Mouse (Mus musculus) hindbrain, embryonic 11.5 days (tissue): ENCODE results near the gene Inpp4a. TPM values are rescaled to one million over a fixed set of nuclear protein-coding genes. Genes with fewer than 3 reads are reported as not detected.

ENCODE experiments used
- ATAC-seq: fragments of 200-750 bp; cut with Nextera tagmentation; 2 replicates; pipeline ENCODE4 v1.8.0; 2017; ENCODE audit warnings: mild to moderate bottlenecking, moderate TSS enrichment, moderate library complexity; ENCODE audit not compliant: low FRiP score
- DNase-seq: peaks from one replicate; pipeline ENCODE4 v3.0.0-alpha.2; 2015; ENCODE audit warnings: low spot score
- H3K27ac ChIP-seq: fragments of 300-500 bp; sonication (generic); 2 replicates; pipeline ENCODE4 v1.5.1; 2014; ENCODE audit warnings: mild to moderate bottlenecking, low read depth, low read length
- H3K27me3 ChIP-seq: fragments of 300-500 bp; sonication (generic); 2 replicates; pipeline ENCODE4 v1.6.1; 2014; ENCODE audit warnings: mild to moderate bottlenecking, low read length, moderate library complexity, mixed read lengths; ENCODE audit not compliant: control insufficient read depth, insufficient read depth
- H3K36me3 ChIP-seq: fragments of 300-500 bp; sonication (generic); 2 replicates; pipeline ENCODE4 v1.6.1; 2014; ENCODE audit warnings: mild to moderate bottlenecking, low read length, moderate library complexity, mixed read lengths; ENCODE audit not compliant: control insufficient read depth, insufficient read depth
- H3K4me1 ChIP-seq: fragments of 300-500 bp; sonication (generic); replicated peaks from 2 replicates; pipeline ENCODE4 v1.6.1; 2014; ENCODE audit warnings: low read length, mixed read lengths; ENCODE audit not compliant: control insufficient read depth, insufficient read depth
- H3K4me2 ChIP-seq: fragments of 300-500 bp; sonication (generic); replicated peaks from 2 replicates; pipeline ENCODE4 v1.6.1; 2014; ENCODE audit warnings: mild to moderate bottlenecking, low read depth, low read length
- H3K4me3 ChIP-seq: fragments of 300-500 bp; sonication (generic); 2 replicates; pipeline ENCODE4 v1.5.1; 2014; ENCODE audit warnings: low read depth, low read length
- H3K9ac ChIP-seq: fragments of 300-500 bp; sonication (generic); 2 replicates; pipeline ENCODE4 v1.6.1; 2014; ENCODE audit warnings: low read depth, low read length
- H3K9me3 ChIP-seq: fragments of 300-500 bp; sonication (generic); 2 replicates; pipeline ENCODE4 v1.6.1; 2016; ENCODE audit warnings: low read length; ENCODE audit not compliant: control insufficient read depth
- WGBS: fragments of 180-500 bp; shearing (Covaris S2); extraction: QIAGEN DNeasy Blood & Tissue Kit; methylation state at CpG from one replicate; pipeline ENCODE4 v1.1.7; 2014; 5-methylcytosine and 5-hydroxymethylcytosine counted together
- polyA plus RNA-seq: library from polyadenylated mRNA; unstranded; fragments of >200 nt; fragmentation: Nextera tagmentation; extraction: Ambion mirVana; gene quantifications from 2 replicates; pipeline ENCODE4 v1.2.1, GENCODE M21; 2014

The Inpp4a gene
- polyA plus RNA-seq, 1 experiment from 2014 or later: 27.2 TPM

DNA sequence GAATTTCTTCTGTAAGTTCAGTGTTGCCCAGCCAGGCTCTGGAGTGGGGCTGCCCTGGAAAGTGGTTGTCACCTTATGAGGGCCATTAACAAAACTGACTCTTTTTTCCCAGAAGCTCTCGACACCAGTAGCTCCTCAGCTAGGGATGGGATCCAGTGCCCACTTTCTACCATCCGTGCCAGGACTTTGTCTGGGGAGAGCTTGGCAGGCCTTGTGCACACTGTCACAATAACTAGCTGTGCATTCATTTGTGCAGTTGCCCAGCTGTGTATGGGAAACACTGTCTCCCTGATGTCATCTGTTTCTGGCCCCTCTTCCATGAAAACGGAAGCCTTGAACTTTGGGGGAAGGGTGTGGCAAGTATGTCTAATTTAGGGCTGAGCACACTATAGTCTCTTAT lies 33.1 kb downstream of the Inpp4a start:
- Histone ChIP-seq H3K4me1 (no peaks in the 10 kb centered on the region), H3K9me3 (no peaks in the 10 kb centered on the region), H3K36me3 (no peaks in the 10 kb centered on the region), H3K27me3 (no peaks in the 10 kb centered on the region), H3K4me2 (no peak overlapping the region), H3K4me3 (no peak overlapping the region), H3K27ac (no peak overlapping the region), H3K9ac (no peak overlapping the region)
- ATAC-seq: no peak
- DNase-seq: no peak
- WGBS: 83% methylated on average over 3 of the region's 3 CpGs

- no peak overlapping the region for H3K9ac ChIP-seq
- no peak overlapping the region for H3K4me3 ChIP-seq
- H3K9me3 ChIP-seq: no peaks in the 10 kb centered on the region
- H3K27ac ChIP-seq: no peak overlapping the region
- H3K27me3 ChIP-seq: no peaks in the 10 kb centered on the region
- H3K36me3 ChIP-seq: no peaks in the 10 kb centered on the region
- no peak for DNase-seq
- 85% methylated on average over 4 of the region's 4 CpGs for WGBS
- no peak for ATAC-seq
- H3K4me1 ChIP-seq: no peaks in the 10 kb centered on the region
- H3K4me2 ChIP-seq: no peak overlapping the region
Observed at GRCm38 (mm10) chr1:37333741-37334440, 34.2 kb downstream of the Inpp4a start.

GRCm38 (mm10) chr1:37336022-37336421 lies 36.4 kb downstream of the Inpp4a start:
- WGBS: 66% methylated on average over 2 of the region's 2 CpGs
- H3K9me3 ChIP-seq: no peaks in the 10 kb centered on the region

GRCm38 (mm10) chr1:37336794-37337193 lies 37.1 kb downstream of the Inpp4a start:
- H3K9ac ChIP-seq: no peak overlapping the region
- no peaks in the 10 kb centered on the region for H3K27me3 ChIP-seq
- no peak overlapping the region for H3K4me3 ChIP-seq
- H3K4me2 ChIP-seq: no peak overlapping the region
- no peak for DNase-seq
- WGBS: 55% methylated on average over 2 of the region's 2 CpGs
- H3K9me3 ChIP-seq: no peaks in the 10 kb centered on the region
- no peak overlapping the region for H3K27ac ChIP-seq
- H3K36me3 ChIP-seq: no peaks in the 10 kb centered on the region
- no peaks in the 10 kb centered on the region for H3K4me1 ChIP-seq
- ATAC-seq: no peak

More at GRCm38 (mm10) chr1:37336022-37336421, 36.4 kb downstream of the Inpp4a start:
- no peak for DNase-seq
- Histone ChIP-seq H3K27me3 (no peaks in the 10 kb centered on the region), H3K27ac (no peak overlapping the region), H3K9ac (no peak overlapping the region), H3K36me3 (no peaks in the 10 kb centered on the region), H3K4me1 (no peaks in the 10 kb centered on the region), H3K4me3 (no peak overlapping the region), H3K4me2 (no peak overlapping the region)
- ATAC-seq: no peak

- 80% methylated on average over 9 of the region's 9 CpGs for WGBS
- no peak overlapping the region for H3K27ac ChIP-seq
- H3K9me3 ChIP-seq: no peaks in the 10 kb centered on the region
- no peaks in the 10 kb centered on the region for H3K4me1 ChIP-seq
- no peaks in the 10 kb centered on the region for H3K27me3 ChIP-seq
- no peak for ATAC-seq
- DNase-seq: no peak
- H3K36me3 ChIP-seq: no peaks in the 10 kb centered on the region
- H3K4me3 ChIP-seq: no peak overlapping the region
- no peak overlapping the region for H3K9ac ChIP-seq
- H3K4me2 ChIP-seq: no peak overlapping the region
Observed at GRCm38 (mm10) chr1:37337273-37337672, 37.6 kb downstream of the Inpp4a start.

DNA sequence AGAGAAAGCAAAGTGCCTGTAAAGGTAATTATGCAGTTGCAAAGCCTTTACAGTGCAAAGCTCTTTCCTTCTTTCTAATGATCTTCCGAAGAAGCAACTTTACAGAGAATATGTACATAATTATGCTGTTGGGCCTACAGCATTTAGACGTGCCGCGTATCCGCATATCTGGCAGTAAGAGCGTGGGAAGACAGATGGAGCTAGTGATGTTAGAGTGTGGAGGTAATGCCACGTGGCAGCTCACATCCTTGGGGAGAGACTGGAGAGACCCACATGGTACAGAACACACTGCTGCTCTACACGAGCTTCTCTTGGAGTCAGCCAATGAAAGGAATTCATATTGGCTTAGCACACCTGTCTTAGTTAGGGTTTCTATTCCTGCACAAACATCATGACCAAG lies 39.5 kb downstream of the Inpp4a start:
- no peaks in the 10 kb centered on the region for H3K27me3 ChIP-seq
- no peak overlapping the region for H3K9ac ChIP-seq
- H3K9me3 ChIP-seq: no peaks in the 10 kb centered on the region
- WGBS: 94% methylated on average over 8 of the region's 8 CpGs
- H3K4me1 ChIP-seq: no peaks in the 10 kb centered on the region
- H3K4me3 ChIP-seq: no peak overlapping the region
- no peaks in the 10 kb centered on the region for H3K36me3 ChIP-seq
- no peak for ATAC-seq
- no peak overlapping the region for H3K27ac ChIP-seq
- DNase-seq: no peak
- H3K4me2 ChIP-seq: no peak overlapping the region

DNA sequence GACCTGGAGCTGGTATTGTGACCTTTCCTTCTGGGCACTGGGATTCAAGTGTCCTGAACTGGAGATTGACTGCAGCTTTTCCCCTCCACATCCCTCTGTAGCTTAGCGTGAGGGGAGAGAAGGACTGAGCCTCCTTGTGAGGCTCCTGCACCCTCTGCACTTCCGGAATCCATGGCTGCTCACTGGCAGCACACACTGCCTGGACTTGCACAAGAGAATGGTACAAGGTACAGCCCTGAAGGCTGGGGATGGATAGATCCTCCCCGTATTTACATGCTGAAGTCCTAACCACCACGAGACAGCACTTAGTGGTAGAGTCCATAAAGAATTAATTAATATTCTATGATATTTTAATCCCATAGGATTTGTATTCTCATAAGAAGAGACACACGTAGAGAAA lies 41.7 kb downstream of the Inpp4a start:
- 77% methylated on average over 5 of the region's 5 CpGs for WGBS
- ATAC-seq: no peak

GRCm38 (mm10) chr1:37341914-37342313 lies 42.2 kb downstream of the Inpp4a start:
- no peak for ATAC-seq
- Histone ChIP-seq H3K4me1 (no peaks in the 10 kb centered on the region), H3K27me3 (no peaks in the 10 kb centered on the region), H3K4me3 (no peak overlapping the region), H3K27ac (no peak overlapping the region), H3K9ac (no peak overlapping the region), H3K4me2 (no peak overlapping the region), H3K9me3 (no peaks in the 10 kb centered on the region), H3K36me3 (no peaks in the 10 kb centered on the region)
- WGBS: 73% methylated on average over 4 of the region's 4 CpGs
- no peak for DNase-seq

More for the DNA sequence above, 41.7 kb downstream of the Inpp4a start:
- Histone ChIP-seq H3K4me1 (no peaks in the 10 kb centered on the region), H3K27ac (no peak overlapping the region), H3K9ac (no peak overlapping the region), H3K4me2 (no peak overlapping the region), H3K27me3 (no peaks in the 10 kb centered on the region), H3K9me3 (no peaks in the 10 kb centered on the region), H3K4me3 (no peak overlapping the region), H3K36me3 (no peaks in the 10 kb centered on the region)
- no peak for DNase-seq

GRCm38 (mm10) chr1:37342524-37342923 lies 42.9 kb downstream of the Inpp4a start:
- no peaks in the 10 kb centered on the region for H3K4me1 ChIP-seq
- DNase-seq: no peak
- H3K9me3 ChIP-seq: no peaks in the 10 kb centered on the region
- WGBS: 98% methylated on average over 8 of the region's 8 CpGs
- H3K4me2 ChIP-seq: no peak overlapping the region
- no peaks in the 10 kb centered on the region for H3K36me3 ChIP-seq
- no peak for ATAC-seq
- H3K27ac ChIP-seq: no peak overlapping the region
- no peaks in the 10 kb centered on the region for H3K27me3 ChIP-seq
- H3K9ac ChIP-seq: no peak overlapping the region
- no peak overlapping the region for H3K4me3 ChIP-seq
